Comparison of ENCODE assay signal across 10 mouse cellular contexts in the genomic region with DNA sequence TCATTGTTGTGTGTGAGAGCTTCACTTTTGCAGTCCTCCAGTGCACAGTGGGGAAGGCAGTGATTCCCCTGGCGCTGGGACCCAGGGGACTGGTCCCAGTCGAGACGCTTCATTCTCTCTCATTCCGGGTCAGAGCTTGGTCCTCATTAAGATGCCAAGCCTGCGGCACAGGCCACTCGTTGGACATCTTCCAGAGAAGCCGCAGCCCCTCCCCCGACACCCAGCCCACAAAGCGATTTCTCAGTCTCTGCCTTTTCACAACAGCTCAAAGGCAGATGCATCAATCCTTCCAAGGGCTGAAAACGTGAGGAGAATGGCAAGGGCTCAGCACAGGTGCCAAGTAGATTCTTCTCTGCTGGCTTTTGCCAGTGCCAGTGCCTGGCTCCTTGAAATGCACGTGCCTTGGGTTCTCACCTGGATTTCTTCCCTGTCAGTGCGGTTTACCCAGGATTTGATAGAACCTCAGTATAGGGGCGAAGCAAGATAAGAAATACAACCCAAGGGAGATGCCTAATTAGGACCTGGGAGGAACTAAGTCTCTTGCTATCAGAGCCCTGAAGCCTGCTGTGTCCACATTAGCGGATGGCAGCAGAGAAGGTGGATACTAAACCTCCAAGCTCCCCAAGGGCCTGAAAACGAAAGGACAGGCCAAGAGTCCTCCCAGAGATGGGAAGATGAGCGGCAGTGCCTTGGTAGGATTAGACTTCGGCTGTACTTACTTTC.
DNase-seq lines count a peak whose midpoint lies in the region; ATAC-seq and TF ChIP-seq lines count a peak whose summit lies in the region.
"Had no signal": no experiment of that assay in that cellular context is flagged by ENCODE, and none has a peak within 500 bp of the region (broad histone marks: within the 10 kb centered on the region; RNA-seq: fewer than 3 reads in every experiment).

No protein-coding gene starts in this region.

- peak; percentile 74 for DNase-seq in MN1 (ENCODE audit: low spot score)
- peak; percentile 28 to 52 for DNase-seq in cerebellum, adult 18-20 months
- DNase-seq in left cerebral cortex, adult 11 months (ENCODE audit: low spot score): peak; percentile 22
- DNase-seq in retina, postnatal 7 days (ENCODE audit: low read depth, low spot score): peak; percentile 17
- DNase-seq in stomach, postnatal 0 days (ENCODE audit: low spot score): no peak
- no peak for DNase-seq in c-Kit-positive CD71-positive TER-119-positive erythroid progenitor cells, embryonic 14.5 days (ENCODE audit: low spot score)
- DNase-seq in spleen, postnatal 36 days (ENCODE audit: low spot score in 2 of 2): no peak

- no peak overlapping the region; the same call in 1 of the 2 replicates for H3K27ac ChIP-seq in forebrain, embryonic 16.5 days (ENCODE audit: low read length)
- no peak overlapping the region for H3K27ac ChIP-seq in stomach, postnatal 0 days (replicated peaks)
- H3K27ac ChIP-seq: limb, embryonic 12.5 days had no signal

- peaks cover 2% of the 10 kb centered on the region; the same call in 1 of the 2 replicates for H3K36me3 ChIP-seq in forebrain, embryonic 16.5 days (ENCODE audit: control insufficient read depth, insufficient read depth)
- H3K36me3 ChIP-seq in stomach, postnatal 0 days (ENCODE audit: control insufficient read depth, insufficient read depth, low read length): no peaks in the 10 kb centered on the region
- H3K36me3 ChIP-seq: limb, embryonic 12.5 days had no signal

- peak overlapping the region; percentile 17; the same call in 1 of the 2 replicates for H3K4me2 ChIP-seq in forebrain, embryonic 16.5 days (ENCODE audit: low read length)
- no peak overlapping the region for H3K4me2 ChIP-seq in stomach, postnatal 0 days (replicated peaks; ENCODE audit: low read depth)
- H3K4me2 ChIP-seq: limb, embryonic 12.5 days had no signal

- TF ChIP-seq EP300 in stomach, postnatal 0 days (optimal IDR thresholded peaks at IDR 0.05): no peak

- H3K27me3 ChIP-seq in forebrain, embryonic 16.5 days (replicated peaks; ENCODE audit: control insufficient read depth, insufficient read depth, low read length): no peaks in the 10 kb centered on the region
- H3K27me3 ChIP-seq in stomach, postnatal 0 days (ENCODE audit: control insufficient read depth, insufficient read depth, low read length): no peaks in the 10 kb centered on the region

- peak; percentile 91 for ATAC-seq in forebrain, embryonic 16.5 days
- no peak for ATAC-seq in stomach, postnatal 0 days (ENCODE audit: low FRiP score, low TSS enrichment)

- H3K4me1 ChIP-seq in forebrain, embryonic 16.5 days (replicated peaks; ENCODE audit: control insufficient read depth, insufficient read depth, low read length): peaks cover 11% of the 10 kb centered on the region
- H3K4me1 ChIP-seq in stomach, postnatal 0 days (replicated peaks; ENCODE audit: control insufficient read depth, insufficient read depth): no peaks in the 10 kb centered on the region
- H3K4me1 ChIP-seq: limb, embryonic 12.5 days had no signal

- no peak overlapping the region for H3K4me3 ChIP-seq in forebrain, embryonic 16.5 days (replicated peaks; ENCODE audit: low read length)
- no peak overlapping the region for H3K4me3 ChIP-seq in stomach, postnatal 0 days (ENCODE audit: low read depth, low read length)
- H3K4me3 ChIP-seq: erythroblast, embryonic 14.5 days; limb, embryonic 12.5 days had no signal

- 0 out of 2 replicates have a peak overlapping the region, but pooled peaks have one; percentile 18 for H3K9ac ChIP-seq in forebrain, embryonic 16.5 days (replicated peaks; ENCODE audit: low read depth, low read length)
- no peak overlapping the region for H3K9ac ChIP-seq in stomach, postnatal 0 days (ENCODE audit: low read length)
- H3K9ac ChIP-seq: limb, embryonic 12.5 days had no signal

- WGBS in forebrain, embryonic 16.5 days: 12% methylated on average over 17 of the region's 17 CpGs
- WGBS in stomach, postnatal 0 days: 29% methylated on average over 17 of the region's 17 CpGs

- no peaks in the 10 kb centered on the region for H3K9me3 ChIP-seq in forebrain, embryonic 16.5 days (ENCODE audit: control insufficient read depth, low read length)
- H3K9me3 ChIP-seq in stomach, postnatal 0 days (ENCODE audit: control insufficient read depth, low read length): no peaks in the 10 kb centered on the region
- H3K9me3 ChIP-seq: limb, embryonic 12.5 days had no signal

- TF ChIP-seq CTCF in stomach, postnatal 0 days (IDR thresholded peaks at IDR 0.05; ENCODE audit: low read depth): no peak

Comparison
In these comparisons a context has a peak if more than half of its experiments do, and no peak if none do; other contexts are left out.
1. DNase-seq: peak in MN1 (single experiment), cerebellum, adult 18-20 months (2 of 2), left cerebral cortex, adult 11 months (single experiment) and retina, postnatal 7 days (single experiment); none in stomach, postnatal 0 days (single experiment), c-Kit-positive CD71-positive TER-119-positive erythroid progenitor cells, embryonic 14.5 days (single experiment) and spleen, postnatal 36 days (0 of 2).